Mouse (Mus musculus) hematopoietic stem cell, adult 5-6 weeks (primary cell): Measurements from ENCODE around the gene Trp53tg5. TPM values are rescaled to one million over a fixed set of nuclear protein-coding genes. Genes with fewer than 3 reads are reported as not detected.
A peak's percentile ranks its signal among the peaks of the same experiment; 100 is the strongest.

Experiments used
- ATAC-seq, 2 experiments: fragments of 125-278 bp in 1 of 2; replicated peaks in 1 of 2; 2 replicates each; pipeline ENCODE4 v1.8.0; 2016 to 2017; ENCODE audit warnings: inconsistent platforms in 2 of 2, mild to moderate bottlenecking in 2 of 2, moderate number of reproducible peaks in 2 of 2, low read depth in 1 of 2, moderate TSS enrichment in 1 of 2; ENCODE audit not compliant: low FRiP score in 2 of 2, poor library complexity in 2 of 2, severe bottlenecking in 2 of 2, insufficient read depth in 1 of 2, low TSS enrichment in 1 of 2
- total RNA-seq: library from RNA; stranded (forward); fragments of 172-1452, 232-1000 nt; gene quantifications from 2 replicates; pipeline ENCODE4 v1.2.3, GENCODE M21; 2017

The Trp53tg5 gene
- total RNA-seq, 1 experiment from 2014 or later = not detected

- ATAC-seq = peak; percentile 85 to 92
Measured at GRCm38 (mm10) chr2:164441155-164441554, 32.4 kb downstream of the Trp53tg5 start.

GRCm38 (mm10) chr2:164440314-164440713 is 33.2 kb downstream of the Trp53tg5 start:
- ATAC-seq = no peak

GRCm38 (mm10) chr2:164439001-164439421 is 34.5 kb downstream of the Trp53tg5 start:
- no peak for ATAC-seq

GRCm38 (mm10) chr2:164438257-164438656 is 35.3 kb downstream of the Trp53tg5 start:
- ATAC-seq = no peak

- ATAC-seq = no peak
Measured at GRCm38 (mm10) chr2:164437710-164438109, 35.8 kb downstream of the Trp53tg5 start.

- no peak for ATAC-seq
Measured at GRCm38 (mm10) chr2:164436961-164437360, 36.6 kb downstream of the Trp53tg5 start.

GRCm38 (mm10) chr2:164436215-164436913 is 37.2 kb downstream of the Trp53tg5 start:
- no peak for ATAC-seq

- no peak for ATAC-seq
Measured at GRCm38 (mm10) chr2:164435216-164436090, 38.1 kb downstream of the Trp53tg5 start.

- no peak for ATAC-seq
Measured at GRCm38 (mm10) chr2:164434681-164435080, 38.8 kb downstream of the Trp53tg5 start.

GRCm38 (mm10) chr2:164433278-164433895 is 40.1 kb downstream of the Trp53tg5 start:
- ATAC-seq = no peak

GRCm38 (mm10) chr2:164432541-164433191 is 40.9 kb downstream of the Trp53tg5 start:
- ATAC-seq = no peak

- ATAC-seq = no peak
Measured at GRCm38 (mm10) chr2:164431676-164432465, 41.7 kb downstream of the Trp53tg5 start.

GRCm38 (mm10) chr2:164430697-164431096 is 42.8 kb downstream of the Trp53tg5 start:
- ATAC-seq = peak; percentile 33 to 49; a peak in 2 of 4 replicates

- ATAC-seq = no peak
Measured at GRCm38 (mm10) chr2:164429881-164430615, 43.5 kb downstream of the Trp53tg5 start.

GRCm38 (mm10) chr2:164428451-164428850 is 45.1 kb downstream of the Trp53tg5 start:
- no peak for ATAC-seq

GRCm38 (mm10) chr2:164426952-164427351 is 46.6 kb downstream of the Trp53tg5 start:
- no peak for ATAC-seq
